ENCODE assay signal across 13 mouse cellular contexts in the genomic region with DNA sequence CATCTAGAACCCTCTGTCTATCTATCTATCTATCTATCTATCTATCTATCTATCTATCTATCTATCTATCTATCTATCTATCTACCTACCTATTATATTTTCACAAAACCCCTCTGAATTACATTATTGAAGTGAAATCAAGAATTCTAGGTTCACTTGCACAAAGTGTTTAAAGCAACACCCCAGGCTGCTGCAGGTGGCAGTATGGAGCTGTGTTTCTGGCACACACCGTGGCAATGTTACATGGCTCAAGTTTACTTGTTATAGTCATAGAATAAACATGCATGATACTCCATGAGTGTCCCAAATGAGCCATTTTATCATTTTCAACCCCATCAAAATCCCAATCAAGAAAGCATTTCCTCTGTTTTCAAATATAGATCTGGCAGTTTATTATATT.
DNase-seq lines count a peak whose midpoint lies in the region; ATAC-seq and TF ChIP-seq lines count a peak whose summit lies in the region.
"Had no signal": no experiment of that assay in that cellular context is flagged by ENCODE, and none has a peak within 500 bp of the region (broad histone marks: within the 10 kb centered on the region; RNA-seq: fewer than 3 reads in every experiment).

No protein-coding gene starts in this region.

- H3K9me3 ChIP-seq in heart, postnatal 0 days (replicated peaks; ENCODE audit: control insufficient read depth, low read length), result no peaks in the 10 kb centered on the region
- H3K9me3 ChIP-seq in lung, embryonic 14.5 days (ENCODE audit: low read depth, low read length), result no peaks in the 10 kb centered on the region
- H3K9me3 ChIP-seq in hindbrain, embryonic 13.5 days, result no peaks in the 10 kb centered on the region
- H3K9me3 ChIP-seq: forebrain, embryonic 10.5 days; heart, embryonic 12.5 days had no signal

- H3K27me3 ChIP-seq in heart, postnatal 0 days (ENCODE audit: control insufficient read depth, insufficient read depth, low read length), result no peaks in the 10 kb centered on the region
- no peaks in the 10 kb centered on the region for H3K27me3 ChIP-seq in lung, embryonic 14.5 days (ENCODE audit: insufficient read depth, low read length)
- H3K27me3 ChIP-seq in hindbrain, embryonic 13.5 days, result no peaks in the 10 kb centered on the region
- H3K27me3 ChIP-seq: CH12.LX; heart, embryonic 12.5 days had no signal

- H3K9ac ChIP-seq in heart, postnatal 0 days (replicated peaks; ENCODE audit: low read depth, low read length), result no peak overlapping the region
- H3K9ac ChIP-seq in lung, embryonic 14.5 days, result no peak overlapping the region
- no peak overlapping the region for H3K9ac ChIP-seq in hindbrain, embryonic 13.5 days
- H3K9ac ChIP-seq: heart, embryonic 12.5 days had no signal

- H3K27ac ChIP-seq in heart, postnatal 0 days (ENCODE audit: low read depth), result no peak overlapping the region
- H3K27ac ChIP-seq in lung, embryonic 14.5 days (ENCODE audit: low read depth), result no peak overlapping the region
- H3K27ac ChIP-seq in hindbrain, embryonic 13.5 days, result no peak overlapping the region
- H3K27ac ChIP-seq: forebrain, embryonic 10.5 days had no signal

- H3K4me3 ChIP-seq in heart, postnatal 0 days (ENCODE audit: low read depth, low read length), result no peak overlapping the region
- no peak overlapping the region for H3K4me3 ChIP-seq in lung, embryonic 14.5 days (ENCODE audit: low read depth, low read length)
- no peak overlapping the region for H3K4me3 ChIP-seq in hindbrain, embryonic 13.5 days
- H3K4me3 ChIP-seq: forebrain, embryonic 10.5 days; heart, embryonic 12.5 days had no signal

- no peak overlapping the region for H3K4me2 ChIP-seq in heart, postnatal 0 days (ENCODE audit: low read depth, low read length)
- H3K4me2 ChIP-seq in lung, embryonic 14.5 days, result no peak overlapping the region
- no peak overlapping the region for H3K4me2 ChIP-seq in hindbrain, embryonic 13.5 days
- H3K4me2 ChIP-seq: heart, embryonic 12.5 days had no signal

- peak; percentile 47 for TF ChIP-seq CTCF in heart, postnatal 0 days (IDR thresholded peaks at IDR 0.05; ENCODE audit: low read depth)
- TF ChIP-seq CTCF in lung, embryonic 14.5 days (IDR thresholded peaks at IDR 0.05; ENCODE audit: low read depth), result peak; percentile 34; the same call in 1 of the 2 replicates

- DNase-seq in heart, postnatal 0 days (ENCODE audit: low spot score), result no peak
- DNase-seq in heart, postnatal 36 days, result no peak
- DNase-seq in lung, embryonic 14.5 days, result peak; percentile 41
- no peak for DNase-seq in lung, postnatal 25 days (ENCODE audit: low spot score)
- peak; percentile 18 for DNase-seq in embryo, embryonic 11 days
- peak; percentile 4 to 32 for DNase-seq in left cerebral cortex, postnatal 25 days (ENCODE audit: low spot score in 2 of 2)
- DNase-seq in spleen, postnatal 4 days (ENCODE audit: low spot score in 2 of 2), result no peak
- DNase-seq: cerebellum, adult 8-10 months; thymus, postnatal 36 days had no signal

- no peak for ATAC-seq in heart, postnatal 0 days (ENCODE audit: insufficient read depth, low read depth)
- ATAC-seq in lung, embryonic 14.5 days (ENCODE audit: insufficient read depth), result no peak
- no peak for ATAC-seq in hindbrain, embryonic 13.5 days (ENCODE audit: low FRiP score)

- no peaks in the 10 kb centered on the region for H3K4me1 ChIP-seq in heart, postnatal 0 days (ENCODE audit: control insufficient read depth, insufficient read depth)
- H3K4me1 ChIP-seq in lung, embryonic 14.5 days (ENCODE audit: insufficient read depth), result no peaks in the 10 kb centered on the region
- H3K4me1 ChIP-seq in hindbrain, embryonic 13.5 days (replicated peaks), result no peaks in the 10 kb centered on the region
- H3K4me1 ChIP-seq: forebrain, embryonic 10.5 days; heart, embryonic 12.5 days had no signal

- TF ChIP-seq EP300 in heart, postnatal 0 days (IDR thresholded peaks at IDR 0.05; ENCODE audit: low read depth), result no peak

- WGBS in heart, postnatal 0 days, result 55% methylated on average over 1 of the region's 1 CpGs
- WGBS in lung, embryonic 14.5 days, result 49% methylated on average over 1 of the region's 1 CpGs
- WGBS in hindbrain, embryonic 13.5 days, result 57% methylated on average over 1 of the region's 1 CpGs

- no peaks in the 10 kb centered on the region for H3K36me3 ChIP-seq in heart, postnatal 0 days (replicated peaks; ENCODE audit: control insufficient read depth, insufficient read depth, low read length)
- H3K36me3 ChIP-seq in lung, embryonic 14.5 days (ENCODE audit: insufficient read depth), result no peaks in the 10 kb centered on the region
- no peaks in the 10 kb centered on the region for H3K36me3 ChIP-seq in hindbrain, embryonic 13.5 days
- H3K36me3 ChIP-seq: forebrain, embryonic 10.5 days; heart, embryonic 12.5 days had no signal

- intact Hi-C loops in heart, postnatal 36 days (cut with DNase I), result no loop called here
- intact Hi-C loops in left cerebral cortex, postnatal 25 days (cut with DNase I), result no loop called here

Comparison
In these comparisons a context has a peak if more than half of its experiments do, and no peak if none do; other contexts are left out.
1. DNase-seq: peak in lung, embryonic 14.5 days (single experiment), embryo, embryonic 11 days (single experiment) and left cerebral cortex, postnatal 25 days (2 of 2); none in heart, postnatal 0 days (single experiment), heart, postnatal 36 days (0 of 2), lung, postnatal 25 days (single experiment) and spleen, postnatal 4 days (0 of 2).